Mouse (Mus musculus): Measurements from ENCODE around the gene Selplg. TPM values are rescaled to one million over a fixed set of nuclear protein-coding genes. Genes with fewer than 3 reads are reported as not detected.
A peak's percentile ranks its signal among the peaks of the same experiment; 100 is the strongest.

Gene Selplg
- polyA plus RNA-seq, 1 experiment from 2014 or later = 29.8 TPM

DNA sequence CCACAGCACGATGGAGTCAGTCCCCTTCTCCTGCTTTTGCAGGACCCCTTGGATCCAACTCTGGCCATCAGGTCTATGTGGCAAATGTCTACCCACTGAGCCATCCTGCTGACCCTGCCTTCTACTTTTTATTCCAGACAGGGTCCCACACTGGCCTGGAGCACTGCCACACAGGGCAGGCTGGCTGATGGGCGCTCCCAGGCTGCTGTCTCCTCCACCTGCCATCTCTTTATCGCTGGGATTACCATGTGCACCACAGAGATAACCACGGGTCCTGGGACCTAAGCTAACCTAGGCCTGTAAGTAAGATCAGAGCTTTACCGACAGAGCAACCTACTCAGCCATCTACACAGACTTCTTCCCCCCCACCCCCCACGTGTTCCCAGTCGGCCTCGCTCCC is 14.2 kb upstream of the Selplg start:
- no peaks in the 10 kb centered on the region for H3K27me3 ChIP-seq (ENCODE audit: control insufficient read depth, insufficient read depth, low read length)
- no peak overlapping the region for H3K4me2 ChIP-seq (ENCODE audit: low read depth, low read length)
- H3K9ac ChIP-seq (ENCODE audit: low read length) = no peak overlapping the region
- ATAC-seq (replicated peaks; ENCODE audit: extremely low read depth, insufficient read depth, low FRiP score) = no peak
- peaks cover 54% of the 10 kb centered on the region for H3K36me3 ChIP-seq (ENCODE audit: control insufficient read depth, insufficient read depth)
- peaks cover 5% of the 10 kb centered on the region for H3K4me1 ChIP-seq (ENCODE audit: control insufficient read depth, insufficient read depth, low read length)
- 80% methylated on average over 8 of the region's 8 CpGs for WGBS
- no peak overlapping the region for H3K4me3 ChIP-seq (ENCODE audit: low read length)
- H3K9me3 ChIP-seq (replicated peaks; ENCODE audit: control insufficient read depth, low read length) = no peaks in the 10 kb centered on the region
- H3K27ac ChIP-seq (ENCODE audit: low read length) = no peak overlapping the region

DNA sequence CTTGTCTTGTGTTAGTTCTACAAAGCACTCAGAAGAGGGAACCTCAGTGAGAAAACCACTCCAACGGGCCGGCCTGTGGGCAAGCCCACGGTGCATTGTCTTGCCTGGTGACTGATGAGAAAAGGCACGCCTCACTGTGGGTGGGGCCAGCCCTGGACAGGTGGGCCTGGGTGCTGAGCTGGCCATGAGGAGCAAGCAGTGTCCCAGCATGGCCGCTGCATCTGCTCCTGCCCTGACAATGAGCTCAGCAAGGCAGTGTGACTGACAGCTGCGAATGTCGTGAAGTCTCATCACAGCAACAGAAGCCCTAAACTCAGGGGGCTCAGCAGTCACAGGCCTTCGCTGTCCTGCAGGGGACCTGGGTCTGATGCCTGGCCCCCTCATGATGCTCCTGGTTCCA is 13.2 kb upstream of the Selplg start:
- Histone ChIP-seq H3K27ac (ENCODE audit: low read length) (no peak overlapping the region), H3K27me3 (ENCODE audit: control insufficient read depth, insufficient read depth, low read length) (no peaks in the 10 kb centered on the region), H3K36me3 (ENCODE audit: control insufficient read depth, insufficient read depth) (peaks cover 54% of the 10 kb centered on the region), H3K4me2 (ENCODE audit: low read depth, low read length) (no peak overlapping the region), H3K9ac (ENCODE audit: low read length) (no peak overlapping the region), H3K4me1 (ENCODE audit: control insufficient read depth, insufficient read depth, low read length) (peaks cover under 1% of the 10 kb centered on the region), H3K9me3 (replicated peaks; ENCODE audit: control insufficient read depth, low read length) (no peaks in the 10 kb centered on the region), H3K4me3 (ENCODE audit: low read length) (no peak overlapping the region)
- no peak for ATAC-seq (replicated peaks; ENCODE audit: extremely low read depth, insufficient read depth, low FRiP score)
- WGBS = 84% methylated on average over 8 of the region's 8 CpGs

DNA sequence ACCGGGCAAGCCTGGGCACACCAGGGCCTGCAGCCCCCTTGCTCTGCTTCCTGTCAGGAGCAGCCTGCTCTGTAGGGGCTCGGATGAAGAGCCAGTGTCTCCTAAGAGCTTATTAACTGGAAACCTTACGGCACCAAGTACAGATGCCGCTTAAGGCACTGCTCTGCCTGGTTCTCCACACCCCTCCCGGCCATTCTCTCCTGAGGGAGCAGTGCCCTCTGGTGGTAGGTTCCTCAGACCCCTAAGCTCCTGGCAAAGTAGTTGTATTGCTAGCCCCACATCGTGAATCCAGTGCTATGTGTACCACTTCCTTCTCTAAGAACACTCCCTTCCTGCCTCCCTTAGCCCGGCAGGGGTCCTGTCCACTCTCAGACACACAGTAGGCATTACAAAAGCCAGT is 12.3 kb upstream of the Selplg start:
- Histone ChIP-seq H3K9ac (ENCODE audit: low read length) (peak overlapping the region; percentile 22; the same call in 1 of the 2 replicates), H3K36me3 (ENCODE audit: control insufficient read depth, insufficient read depth) (peaks cover 49% of the 10 kb centered on the region), H3K9me3 (replicated peaks; ENCODE audit: control insufficient read depth, low read length) (no peaks in the 10 kb centered on the region), H3K4me1 (ENCODE audit: control insufficient read depth, insufficient read depth, low read length) (no peaks in the 10 kb centered on the region; the same call in none of the 2 replicates), H3K27ac (ENCODE audit: low read length) (peak overlapping the region; percentile 12; the same call in 1 of the 2 replicates), H3K4me3 (ENCODE audit: low read length) (no peak overlapping the region), H3K4me2 (ENCODE audit: low read depth, low read length) (no peak overlapping the region), H3K27me3 (ENCODE audit: control insufficient read depth, insufficient read depth, low read length) (no peaks in the 10 kb centered on the region)
- no peak for ATAC-seq (replicated peaks; ENCODE audit: extremely low read depth, insufficient read depth, low FRiP score)
- 54% methylated on average over 7 of the region's 7 CpGs for WGBS

DNA sequence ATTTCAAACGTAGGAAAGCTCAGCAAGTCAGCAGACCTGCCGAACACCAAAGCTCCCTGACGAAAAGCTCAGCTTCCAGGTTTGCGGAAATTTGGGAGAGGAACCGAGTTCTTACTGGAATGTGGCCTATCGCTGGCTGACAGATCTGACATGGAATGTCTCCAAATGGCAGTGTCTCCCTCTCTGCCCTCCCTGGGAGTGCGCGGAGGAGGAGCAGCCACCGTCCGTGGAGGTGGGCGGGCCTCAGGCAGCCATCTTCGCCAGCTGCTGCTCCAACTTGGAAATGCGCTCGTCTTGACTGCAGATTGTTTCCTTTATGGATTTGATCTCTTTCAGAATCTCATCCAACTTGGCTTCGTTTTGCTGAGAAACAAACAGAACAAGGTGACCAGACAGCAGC is 11.7 kb upstream of the Selplg start:
- whole genome bisulfite sequencing = 67% methylated on average over 15 of the region's 15 CpGs
- Histone ChIP-seq H3K4me2 (ENCODE audit: low read depth, low read length) (no peak overlapping the region), H3K4me1 (ENCODE audit: control insufficient read depth, insufficient read depth, low read length) (no peaks in the 10 kb centered on the region; the same call in none of the 2 replicates), H3K27ac (ENCODE audit: low read length) (0 out of 2 replicates have a peak overlapping the region, but pooled peaks have one; percentile 12), H3K27me3 (ENCODE audit: control insufficient read depth, insufficient read depth, low read length) (no peaks in the 10 kb centered on the region), H3K36me3 (ENCODE audit: control insufficient read depth, insufficient read depth) (peaks cover 44% of the 10 kb centered on the region), H3K9ac (ENCODE audit: low read length) (no peak overlapping the region; the same call in 1 of the 2 replicates), H3K4me3 (ENCODE audit: low read length) (no peak overlapping the region), H3K9me3 (replicated peaks; ENCODE audit: control insufficient read depth, low read length) (no peaks in the 10 kb centered on the region)
- no peak for ATAC-seq (replicated peaks; ENCODE audit: extremely low read depth, insufficient read depth, low FRiP score)

DNA sequence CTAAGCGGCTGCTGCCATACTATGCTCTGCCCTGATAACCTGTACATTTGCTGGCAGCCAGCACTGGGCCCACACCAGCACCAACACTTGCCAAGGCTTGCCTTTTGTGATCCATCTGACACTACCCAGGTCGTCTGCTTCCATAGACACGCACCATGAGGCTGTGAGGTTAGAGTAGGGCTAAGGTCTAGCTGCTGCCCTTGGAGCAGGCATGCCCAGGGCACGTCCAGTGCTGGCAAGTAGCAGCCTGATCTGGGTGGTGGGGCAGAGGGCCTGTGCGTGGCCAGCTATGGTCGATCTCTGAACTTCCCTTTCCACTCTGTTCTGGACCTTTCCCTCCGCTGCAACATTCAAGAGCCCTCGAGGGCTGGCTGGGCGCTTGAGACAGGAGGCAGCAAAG is 10.5 kb upstream of the Selplg start:
- Histone ChIP-seq H3K27me3 (ENCODE audit: control insufficient read depth, insufficient read depth, low read length) (no peaks in the 10 kb centered on the region), H3K4me1 (ENCODE audit: control insufficient read depth, insufficient read depth, low read length) (no peaks in the 10 kb centered on the region; the same call in none of the 2 replicates), H3K9ac (ENCODE audit: low read length) (no peak overlapping the region; the same call in 1 of the 2 replicates), H3K9me3 (replicated peaks; ENCODE audit: control insufficient read depth, low read length) (no peaks in the 10 kb centered on the region), H3K36me3 (ENCODE audit: control insufficient read depth, insufficient read depth) (peaks cover 37% of the 10 kb centered on the region), H3K4me2 (ENCODE audit: low read depth, low read length) (no peak overlapping the region), H3K27ac (ENCODE audit: low read length) (no peak overlapping the region; the same call in 1 of the 2 replicates), H3K4me3 (ENCODE audit: low read length) (no peak overlapping the region)
- WGBS = 87% methylated on average over 9 of the region's 9 CpGs
- ATAC-seq (replicated peaks; ENCODE audit: extremely low read depth, insufficient read depth, low FRiP score) = no peak

DNA sequence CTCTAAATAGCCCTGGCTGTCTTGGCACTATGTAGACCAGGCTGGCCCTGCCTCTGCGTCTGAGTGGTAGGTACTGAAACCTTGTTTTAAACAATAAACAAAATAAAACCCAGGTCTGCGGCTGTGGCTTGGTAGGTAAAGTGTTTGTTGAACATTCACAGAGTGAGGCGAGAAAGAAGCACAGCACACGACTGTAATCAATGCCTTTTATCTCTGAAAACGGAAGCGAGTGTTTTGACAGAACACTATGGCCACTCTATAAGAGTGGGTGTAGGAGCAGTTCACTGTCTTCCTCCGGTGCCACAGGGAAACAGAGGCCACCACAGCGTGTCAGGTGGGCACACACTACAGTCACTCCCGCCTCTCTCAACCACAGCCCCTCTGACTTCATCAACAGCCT is 9.8 kb upstream of the Selplg start:
- H3K27ac ChIP-seq (ENCODE audit: low read length) = no peak overlapping the region
- WGBS = 77% methylated on average over 9 of the region's 9 CpGs

DNA sequence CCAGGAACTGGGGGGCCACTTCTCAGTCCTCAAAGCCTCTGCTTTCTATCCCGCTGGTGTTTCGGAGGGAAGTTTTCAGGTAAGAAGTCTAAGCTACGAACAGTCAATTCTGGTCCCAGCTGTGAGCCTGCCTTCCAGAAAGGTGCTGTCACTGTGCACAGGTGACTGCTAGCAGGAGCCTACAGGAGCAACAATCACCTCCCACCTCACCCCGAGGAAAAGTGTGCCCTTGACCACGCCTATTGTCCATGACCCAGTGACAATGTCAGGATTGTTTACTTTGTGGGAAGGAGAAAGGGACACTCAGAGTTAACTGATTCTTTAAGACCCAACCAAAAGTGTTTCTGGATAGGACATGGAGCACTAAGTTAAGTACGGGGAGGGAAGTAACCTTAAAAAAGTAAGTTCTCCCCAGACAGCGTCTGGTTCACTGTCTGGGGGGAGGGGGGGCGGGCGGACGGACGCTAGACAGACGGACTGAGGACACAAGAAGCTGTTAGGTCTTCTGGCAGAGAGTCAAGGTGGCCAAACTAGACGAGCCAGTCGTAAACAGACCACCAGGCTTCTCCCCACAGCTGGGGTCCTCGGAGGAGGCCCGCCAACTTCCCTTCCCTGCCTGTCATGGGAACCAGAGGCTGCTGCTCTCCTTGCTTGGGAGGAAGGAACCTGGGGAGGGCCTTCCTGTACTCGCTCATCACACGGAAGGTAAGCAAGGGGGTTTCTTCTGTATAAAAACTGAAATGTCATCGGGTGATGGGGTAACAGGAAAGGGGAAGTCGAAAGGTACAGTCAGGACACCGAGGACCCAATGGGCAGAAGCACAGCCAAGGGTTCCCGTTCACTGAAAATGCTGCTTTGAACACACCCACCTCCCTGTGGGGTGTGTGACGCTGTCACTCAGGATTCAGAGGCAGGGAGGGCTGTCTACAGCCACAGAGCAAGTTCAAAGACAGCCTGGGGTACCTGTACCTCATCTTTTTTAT is 9.1 kb upstream of the Selplg start:
- Histone ChIP-seq H3K4me2 (ENCODE audit: low read depth, low read length) (no peak overlapping the region), H3K4me3 (ENCODE audit: low read length) (no peak overlapping the region), H3K36me3 (ENCODE audit: control insufficient read depth, insufficient read depth) (peaks cover 26% of the 10 kb centered on the region), H3K9ac (ENCODE audit: low read length) (no peak overlapping the region), H3K4me1 (ENCODE audit: control insufficient read depth, insufficient read depth, low read length) (no peaks in the 10 kb centered on the region; the same call in none of the 2 replicates), H3K27ac (ENCODE audit: low read length) (0 out of 2 replicates have a peak overlapping the region, but pooled peaks have one; percentile 24), H3K27me3 (ENCODE audit: control insufficient read depth, insufficient read depth, low read length) (no peaks in the 10 kb centered on the region), H3K9me3 (replicated peaks; ENCODE audit: control insufficient read depth, low read length) (no peaks in the 10 kb centered on the region)
- no peak for ATAC-seq (replicated peaks; ENCODE audit: extremely low read depth, insufficient read depth, low FRiP score)
- 68% methylated on average over 23 of the region's 23 CpGs for WGBS

More for the DNA sequence above, 9.8 kb upstream of the Selplg start:
- peaks cover 32% of the 10 kb centered on the region for H3K36me3 ChIP-seq (ENCODE audit: control insufficient read depth, insufficient read depth)
- H3K27me3 ChIP-seq (ENCODE audit: control insufficient read depth, insufficient read depth, low read length) = no peaks in the 10 kb centered on the region
- H3K4me2 ChIP-seq (ENCODE audit: low read depth, low read length) = no peak overlapping the region
- ATAC-seq (replicated peaks; ENCODE audit: extremely low read depth, insufficient read depth, low FRiP score) = no peak
- no peak overlapping the region for H3K4me3 ChIP-seq (ENCODE audit: low read length)
- H3K9ac ChIP-seq (ENCODE audit: low read length) = no peak overlapping the region
- no peaks in the 10 kb centered on the region for H3K9me3 ChIP-seq (replicated peaks; ENCODE audit: control insufficient read depth, low read length)
- no peaks in the 10 kb centered on the region; the same call in none of the 2 replicates for H3K4me1 ChIP-seq (ENCODE audit: control insufficient read depth, insufficient read depth, low read length)

DNA sequence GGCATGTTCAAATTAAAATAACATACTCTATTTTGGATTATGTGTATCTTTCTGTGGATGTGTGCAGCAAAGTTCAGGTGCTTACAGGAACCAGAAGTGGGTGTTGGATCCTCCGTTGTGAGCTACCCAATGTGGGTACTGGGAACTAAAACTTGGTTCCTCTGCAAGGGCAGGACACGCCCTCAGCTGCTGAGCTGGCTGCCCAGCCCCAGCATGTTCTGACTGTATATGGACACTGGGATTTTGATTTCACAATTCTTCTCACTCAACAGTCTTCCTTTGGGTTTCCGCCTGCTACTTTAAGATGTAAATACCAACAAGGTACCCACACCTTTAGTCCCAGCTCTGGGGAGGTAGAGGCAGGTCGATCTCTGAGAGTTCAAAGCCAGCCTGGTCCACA is 8.0 kb upstream of the Selplg start:
- Histone ChIP-seq H3K36me3 (ENCODE audit: control insufficient read depth, insufficient read depth) (peaks cover 15% of the 10 kb centered on the region), H3K27ac (ENCODE audit: low read length) (no peak overlapping the region), H3K27me3 (ENCODE audit: control insufficient read depth, insufficient read depth, low read length) (no peaks in the 10 kb centered on the region), H3K9me3 (replicated peaks; ENCODE audit: control insufficient read depth, low read length) (no peaks in the 10 kb centered on the region), H3K4me1 (ENCODE audit: control insufficient read depth, insufficient read depth, low read length) (no peaks in the 10 kb centered on the region; the same call in none of the 2 replicates), H3K9ac (ENCODE audit: low read length) (no peak overlapping the region), H3K4me2 (ENCODE audit: low read depth, low read length) (no peak overlapping the region), H3K4me3 (ENCODE audit: low read length) (no peak overlapping the region)
- 86% methylated on average over 4 of the region's 4 CpGs for WGBS
- no peak for ATAC-seq (replicated peaks; ENCODE audit: extremely low read depth, insufficient read depth, low FRiP score)

DNA sequence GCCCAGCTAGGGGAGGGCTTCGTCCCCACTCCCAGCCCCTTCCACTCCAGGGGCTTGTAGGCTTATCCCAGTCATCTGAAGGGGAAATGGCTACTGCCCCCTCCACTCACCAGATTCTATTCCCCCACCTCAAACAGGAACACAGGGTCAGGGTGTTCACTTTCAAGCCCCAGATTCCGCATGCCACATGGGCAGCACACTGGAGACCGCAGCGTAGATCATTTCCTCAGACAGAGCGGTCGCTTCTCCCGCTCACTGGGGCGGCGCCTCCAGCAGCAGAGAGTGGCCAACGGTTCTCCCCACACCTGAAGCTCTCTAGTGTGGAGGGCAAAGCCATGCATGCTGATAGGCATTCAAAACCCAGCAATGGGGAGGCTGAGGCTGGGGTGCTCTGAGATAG is 4.5 kb upstream of the Selplg start:
- no peak overlapping the region for H3K4me3 ChIP-seq (ENCODE audit: low read length)
- no peaks in the 10 kb centered on the region for H3K4me1 ChIP-seq (ENCODE audit: control insufficient read depth, insufficient read depth, low read length)
- ATAC-seq (replicated peaks; ENCODE audit: extremely low read depth, insufficient read depth, low FRiP score) = no peak
- H3K36me3 ChIP-seq (ENCODE audit: control insufficient read depth, insufficient read depth) = no peaks in the 10 kb centered on the region
- no peaks in the 10 kb centered on the region for H3K27me3 ChIP-seq (ENCODE audit: control insufficient read depth, insufficient read depth, low read length)
- WGBS = 79% methylated on average over 10 of the region's 10 CpGs
- H3K27ac ChIP-seq (ENCODE audit: low read length) = no peak overlapping the region
- H3K9me3 ChIP-seq (replicated peaks; ENCODE audit: control insufficient read depth, low read length) = no peaks in the 10 kb centered on the region
- no peak overlapping the region for H3K4me2 ChIP-seq (ENCODE audit: low read depth, low read length)
- H3K9ac ChIP-seq (ENCODE audit: low read length) = no peak overlapping the region

Data from heart, embryonic 16.5 days (tissue).